Mouse (Mus musculus) midbrain, embryonic 10.5 days (tissue): ENCODE measurements at regions not wholly inside any gene's neighbourhood (a gene's known extent, or its start where the extent isn't known, plus 50 kb on each side); places are given as distances from the start of the nearest gene placed in this dataset.
A peak's percentile ranks its signal among the peaks of the same experiment; 100 is the strongest.

ENCODE experiments used
- DNase-seq: peaks from one replicate; pipeline ENCODE4 v3.0.0-alpha.2; 2017; ENCODE audit warnings: low spot score
- H3K27ac ChIP-seq: fragments of 300-500 bp; sonication (generic); replicated peaks from 2 replicates; pipeline ENCODE4 v1.5.1; 2016; ENCODE audit warnings: mild to moderate bottlenecking
- H3K27me3 ChIP-seq: fragments of 300-500 bp; sonication (generic); 2 replicates; pipeline ENCODE4 v1.6.1; 2016; ENCODE audit warnings: low read depth, mild to moderate bottlenecking; ENCODE audit not compliant: poor library complexity, severe bottlenecking
- H3K36me3 ChIP-seq: fragments of 300-500 bp; sonication (generic); 2 replicates; pipeline ENCODE4 v1.6.1; 2016; ENCODE audit warnings: mild to moderate bottlenecking, moderate library complexity
- H3K4me1 ChIP-seq: fragments of 300-500 bp; sonication (generic); 2 replicates; pipeline ENCODE4 v1.6.1; 2016
- H3K4me3 ChIP-seq: fragments of 300-500 bp; sonication (generic); 2 replicates; pipeline ENCODE4 v1.5.1; 2016; ENCODE audit warnings: mild to moderate bottlenecking, moderate library complexity
- H3K9me3 ChIP-seq: fragments of 300-500 bp; sonication (generic); replicated peaks from 2 replicates; pipeline ENCODE4 v1.6.1; 2016; ENCODE audit warnings: mild to moderate bottlenecking
- WGBS: fragments of 180-500 bp; shearing (Covaris S2); methylation state at CpG from one replicate; pipeline ENCODE4 v1.1.7; 2016; 5-methylcytosine and 5-hydroxymethylcytosine counted together

DNA sequence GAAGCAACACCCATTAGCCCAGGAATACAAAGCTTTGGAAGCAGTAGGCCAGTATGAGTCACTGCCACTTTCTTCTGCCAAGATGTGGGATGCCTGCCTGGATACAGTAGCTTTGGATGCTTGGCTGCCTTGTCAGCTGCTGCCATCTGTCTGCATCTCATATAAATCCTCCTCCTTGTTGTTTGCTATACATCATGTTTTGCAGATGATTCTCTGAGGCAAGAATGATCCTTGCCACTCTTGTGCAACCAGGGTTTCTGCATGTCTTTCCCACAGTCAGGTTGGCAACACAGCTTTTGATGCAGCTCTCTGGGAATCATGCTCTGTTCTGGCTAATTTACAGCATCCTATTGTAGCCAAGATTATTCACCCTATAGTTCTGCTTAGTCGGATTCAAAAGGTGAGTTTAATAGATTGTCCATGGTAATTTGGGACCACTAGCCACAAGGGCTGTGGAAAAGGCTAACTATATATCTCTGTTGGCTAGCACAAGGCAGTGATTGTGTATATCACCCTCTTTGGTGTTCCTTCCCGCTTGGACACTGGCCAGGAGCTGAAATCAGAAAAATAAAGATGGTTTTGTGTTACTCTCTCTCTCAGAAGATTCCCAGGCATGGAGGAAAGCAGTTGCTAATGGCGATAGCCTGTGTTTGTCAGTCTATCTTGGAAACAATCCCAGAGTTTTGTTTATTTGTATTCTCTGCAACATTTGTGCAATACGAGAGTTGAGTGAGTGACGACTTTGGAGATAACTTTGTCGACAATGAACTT lies 1313.5 kb downstream of the Defb40 start:
- 87% methylated on average over 6 of the region's 6 CpGs for WGBS
- peaks cover 11% of the 10 kb centered on the region; the same call in 1 of the 2 replicates for H3K4me1 ChIP-seq
- no peaks in the 10 kb centered on the region for H3K9me3 ChIP-seq
- no peaks in the 10 kb centered on the region; the same call in 1 of the 2 replicates for H3K27me3 ChIP-seq
- DNase-seq = no peak
- no peaks in the 10 kb centered on the region for H3K36me3 ChIP-seq
- no peak overlapping the region for H3K27ac ChIP-seq
- H3K4me3 ChIP-seq = no peak overlapping the region

DNA sequence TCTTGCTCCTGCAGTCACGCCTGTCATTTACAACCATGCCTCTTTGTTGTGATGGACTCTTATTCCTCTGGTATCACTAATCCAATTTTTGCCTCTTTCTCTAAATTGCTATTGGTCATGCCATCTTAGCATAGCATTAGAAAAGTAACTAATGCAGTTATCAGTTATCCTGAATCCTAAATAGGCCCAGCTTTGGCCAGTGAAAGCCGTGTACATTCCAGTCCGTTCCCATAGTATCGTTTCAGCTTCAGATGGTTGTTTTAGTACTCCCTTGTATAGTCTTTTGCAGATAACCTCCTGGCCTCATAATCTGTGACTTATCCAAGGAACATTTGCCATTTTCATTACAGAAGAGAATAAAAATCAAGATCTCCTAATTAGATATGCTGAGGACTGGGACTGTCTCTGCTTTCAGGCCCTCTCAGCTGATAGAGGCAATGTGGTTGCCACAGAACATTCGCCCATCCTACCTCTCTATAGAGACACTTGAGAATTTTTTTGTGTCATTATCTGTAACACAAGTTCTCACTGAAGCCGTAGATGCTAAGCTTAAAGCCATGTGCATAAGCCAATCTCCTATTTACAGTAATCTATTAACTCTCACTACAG lies 1318.2 kb downstream of the Defb40 start:
- H3K4me1 ChIP-seq = peaks cover 11% of the 10 kb centered on the region; the same call in 1 of the 2 replicates
- no peak overlapping the region for H3K27ac ChIP-seq
- H3K9me3 ChIP-seq = no peaks in the 10 kb centered on the region
- H3K4me3 ChIP-seq = no peak overlapping the region
- no peaks in the 10 kb centered on the region for H3K36me3 ChIP-seq
- DNase-seq = peak; percentile 11
- no peaks in the 10 kb centered on the region; the same call in 1 of the 2 replicates for H3K27me3 ChIP-seq
- WGBS = 69% methylated on average over 6 of the region's 6 CpGs

DNA sequence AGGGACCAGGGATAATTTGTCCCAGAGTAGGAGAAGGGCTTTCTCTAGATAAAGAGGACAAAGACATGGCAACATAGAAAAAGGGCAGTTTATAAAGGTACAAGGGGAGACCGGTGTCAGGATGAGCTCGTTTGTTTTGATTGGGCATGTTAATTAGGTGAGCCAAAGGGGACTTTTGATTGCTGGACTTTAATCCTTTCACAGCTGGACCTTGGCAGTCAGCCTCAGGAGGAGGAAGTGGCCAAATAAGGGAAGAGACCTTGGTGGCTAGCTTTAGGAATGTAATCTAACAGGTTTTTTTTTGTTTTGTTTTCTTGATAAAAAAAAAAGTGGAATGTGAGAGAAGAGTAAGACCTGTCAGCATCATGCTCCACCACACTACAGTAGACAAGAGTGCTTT lies 1324.3 kb downstream of the Defb40 start:
- H3K36me3 ChIP-seq = no peaks in the 10 kb centered on the region
- H3K4me3 ChIP-seq = no peak overlapping the region
- no peak for DNase-seq
- H3K9me3 ChIP-seq = no peaks in the 10 kb centered on the region
- H3K4me1 ChIP-seq = peaks cover 9% of the 10 kb centered on the region
- WGBS = 3% methylated on average over 2 of the region's 2 CpGs
- H3K27ac ChIP-seq = no peak overlapping the region
- no peaks in the 10 kb centered on the region; the same call in 1 of the 2 replicates for H3K27me3 ChIP-seq

DNA sequence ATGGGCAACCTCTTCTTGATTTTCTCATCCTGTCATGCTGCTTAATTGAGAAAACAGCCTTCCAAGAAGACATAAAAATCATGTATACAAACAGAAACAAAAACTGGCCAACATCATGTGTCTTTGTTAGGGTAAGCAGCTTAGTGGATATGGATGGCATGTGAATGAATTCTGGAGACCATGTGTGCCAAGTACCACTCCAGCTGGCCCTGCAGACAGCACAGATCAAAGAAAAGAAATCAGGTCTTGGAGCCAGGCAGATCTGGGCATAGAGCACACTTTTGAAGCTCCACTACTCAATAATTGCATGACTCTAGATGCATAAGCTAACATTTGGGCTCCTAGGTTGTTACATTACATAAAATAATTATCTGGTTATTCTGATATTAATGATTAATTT lies 1330.5 kb downstream of the Defb40 start:
- H3K27me3 ChIP-seq = no peaks in the 10 kb centered on the region
- no peaks in the 10 kb centered on the region for H3K9me3 ChIP-seq
- H3K4me1 ChIP-seq = no peaks in the 10 kb centered on the region
- H3K36me3 ChIP-seq = no peaks in the 10 kb centered on the region
- DNase-seq = no peak
- H3K4me3 ChIP-seq = no peak overlapping the region
- H3K27ac ChIP-seq = no peak overlapping the region

DNA sequence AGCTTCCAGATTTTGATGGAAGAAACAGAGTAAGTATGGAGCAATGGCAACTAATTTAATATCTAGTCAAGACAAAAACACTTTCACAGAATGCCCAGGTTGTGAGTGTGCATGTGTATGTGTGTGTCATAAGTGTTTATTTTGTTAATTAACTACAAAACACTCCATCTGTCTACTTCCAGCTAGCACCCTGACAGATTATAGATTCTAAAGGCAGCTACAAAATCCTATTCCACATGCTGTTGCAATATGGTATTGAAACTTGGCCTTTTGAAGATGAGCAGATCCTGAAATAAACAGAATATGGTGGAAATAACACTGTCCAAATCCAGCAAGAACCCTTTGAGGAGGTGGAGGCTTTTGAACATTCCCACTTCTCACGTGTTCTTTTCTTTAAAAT lies 1356.9 kb downstream of the Defb40 start:
- H3K4me1 ChIP-seq = no peaks in the 10 kb centered on the region
- no peaks in the 10 kb centered on the region for H3K9me3 ChIP-seq
- H3K27ac ChIP-seq = no peak overlapping the region
- H3K4me3 ChIP-seq = no peak overlapping the region
- H3K36me3 ChIP-seq = no peaks in the 10 kb centered on the region
- WGBS = 56% methylated on average over 1 of the region's 1 CpGs
- no peaks in the 10 kb centered on the region for H3K27me3 ChIP-seq
- DNase-seq = no peak

DNA sequence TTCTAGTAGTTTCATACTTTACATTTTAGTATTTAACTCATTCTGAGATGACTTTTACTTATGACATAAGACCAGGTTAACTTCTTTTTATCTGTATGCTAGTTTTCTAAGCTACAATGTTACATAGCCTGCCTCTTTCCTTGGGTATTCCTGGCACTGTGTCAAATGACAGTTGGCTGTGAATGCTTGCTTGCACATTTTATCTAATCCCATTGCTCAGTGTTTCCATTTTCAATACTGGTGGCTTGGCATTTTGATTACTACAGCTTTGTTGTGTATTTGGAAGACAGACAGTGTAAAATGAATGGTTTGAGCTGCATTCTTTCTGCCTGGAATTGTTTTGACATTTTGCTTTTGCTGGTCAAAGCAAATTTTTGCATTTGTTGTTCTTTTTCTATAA lies 1359.2 kb downstream of the Defb40 start:
- Histone ChIP-seq H3K4me3 (no peak overlapping the region), H3K9me3 (no peaks in the 10 kb centered on the region), H3K27ac (no peak overlapping the region), H3K4me1 (no peaks in the 10 kb centered on the region), H3K27me3 (no peaks in the 10 kb centered on the region), H3K36me3 (no peaks in the 10 kb centered on the region)
- DNase-seq = no peak

DNA sequence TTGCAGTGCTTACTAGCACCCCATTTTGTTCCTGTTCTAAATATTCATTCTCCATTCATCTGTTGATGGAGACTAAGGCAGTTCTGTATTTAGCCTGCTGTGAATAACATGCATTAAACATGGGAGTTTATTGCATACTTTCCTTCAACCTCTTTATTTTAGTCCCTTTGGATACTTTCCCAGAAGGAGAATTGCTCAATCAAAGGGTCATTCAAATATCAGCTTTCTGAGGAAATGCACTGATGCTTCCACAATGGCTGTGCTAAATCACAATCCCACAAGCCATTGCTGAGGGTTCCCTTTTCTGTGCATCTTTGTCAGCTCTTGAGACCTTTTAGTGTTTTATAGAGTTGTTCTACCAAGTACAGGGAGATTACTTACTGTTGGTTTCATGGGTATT lies 1359.9 kb downstream of the Defb40 start:
- Histone ChIP-seq H3K27me3 (no peaks in the 10 kb centered on the region), H3K4me3 (no peak overlapping the region), H3K36me3 (no peaks in the 10 kb centered on the region), H3K4me1 (no peaks in the 10 kb centered on the region), H3K9me3 (no peaks in the 10 kb centered on the region), H3K27ac (no peak overlapping the region)
- no peak for DNase-seq

DNA sequence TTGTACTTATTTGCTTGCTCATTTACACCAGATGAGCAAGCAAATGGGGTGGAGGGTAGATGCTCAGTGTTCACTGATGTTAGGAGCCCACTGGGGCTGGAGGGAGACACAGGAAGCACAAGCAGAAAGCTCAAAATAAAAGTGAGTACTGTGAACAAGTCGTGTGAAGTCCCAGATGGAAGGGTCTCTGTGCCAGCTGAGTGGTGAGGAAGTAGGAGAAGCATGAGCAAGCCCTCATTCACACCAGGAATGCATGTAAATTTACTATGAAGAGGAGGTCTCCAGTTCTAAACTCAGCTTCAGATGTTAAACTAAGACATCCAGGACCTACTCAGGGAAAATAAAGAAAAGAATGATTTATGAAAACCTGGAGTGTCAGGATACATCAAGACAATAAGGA lies 1375.2 kb downstream of the Defb40 start:
- DNase-seq = no peak
- Histone ChIP-seq H3K27me3 (no peaks in the 10 kb centered on the region), H3K4me3 (no peak overlapping the region), H3K4me1 (no peaks in the 10 kb centered on the region), H3K9me3 (no peaks in the 10 kb centered on the region), H3K36me3 (no peaks in the 10 kb centered on the region), H3K27ac (no peak overlapping the region)
- 54% methylated on average over 1 of the region's 1 CpGs for WGBS

DNA sequence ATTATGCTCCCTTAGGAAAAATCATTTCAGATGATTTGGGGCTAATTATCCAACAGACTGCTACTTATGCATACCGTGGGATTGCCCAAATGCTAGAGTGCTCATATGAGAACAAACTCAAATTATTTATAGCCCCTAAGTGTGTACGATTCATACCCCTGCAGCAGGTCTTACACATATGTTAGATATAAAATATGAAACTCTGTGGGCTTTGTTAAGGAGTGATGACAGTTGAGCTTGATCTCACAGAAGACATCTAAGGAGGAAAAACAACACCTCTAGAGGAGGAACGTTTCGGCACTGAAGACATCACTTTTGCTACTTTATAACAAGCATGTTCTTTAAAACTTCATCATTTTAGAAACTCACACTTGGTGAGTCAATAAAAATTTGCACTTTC lies 1379.3 kb downstream of the Defb40 start:
- no peaks in the 10 kb centered on the region for H3K27me3 ChIP-seq
- no peak overlapping the region for H3K27ac ChIP-seq
- WGBS = 92% methylated on average over 4 of the region's 4 CpGs
- no peaks in the 10 kb centered on the region for H3K36me3 ChIP-seq
- no peak for DNase-seq
- no peak overlapping the region for H3K4me3 ChIP-seq
- H3K9me3 ChIP-seq = no peaks in the 10 kb centered on the region
- no peaks in the 10 kb centered on the region for H3K4me1 ChIP-seq

DNA sequence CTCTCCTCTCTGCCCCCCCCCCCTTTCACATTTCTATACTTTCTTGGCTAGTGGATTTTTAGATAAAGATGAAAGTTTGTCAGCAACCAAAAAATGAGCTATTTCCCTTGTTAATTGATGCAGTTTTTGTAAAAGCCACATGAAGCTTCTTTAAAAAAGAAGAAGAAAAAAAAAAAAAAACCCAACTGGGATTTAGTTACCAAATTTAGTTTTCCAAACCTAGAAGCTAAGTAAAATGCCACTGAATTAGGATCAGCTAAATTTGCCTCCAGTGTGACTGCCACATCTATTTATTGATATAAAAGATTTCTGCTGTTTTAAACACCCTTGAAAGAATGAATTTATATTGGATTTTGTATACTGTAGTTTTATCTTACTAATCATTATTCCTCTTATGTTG lies 1381.5 kb downstream of the Defb40 start:
- Histone ChIP-seq H3K36me3 (no peaks in the 10 kb centered on the region), H3K4me1 (no peaks in the 10 kb centered on the region), H3K4me3 (no peak overlapping the region), H3K27me3 (no peaks in the 10 kb centered on the region), H3K27ac (no peak overlapping the region), H3K9me3 (no peaks in the 10 kb centered on the region)
- DNase-seq = no peak

DNA sequence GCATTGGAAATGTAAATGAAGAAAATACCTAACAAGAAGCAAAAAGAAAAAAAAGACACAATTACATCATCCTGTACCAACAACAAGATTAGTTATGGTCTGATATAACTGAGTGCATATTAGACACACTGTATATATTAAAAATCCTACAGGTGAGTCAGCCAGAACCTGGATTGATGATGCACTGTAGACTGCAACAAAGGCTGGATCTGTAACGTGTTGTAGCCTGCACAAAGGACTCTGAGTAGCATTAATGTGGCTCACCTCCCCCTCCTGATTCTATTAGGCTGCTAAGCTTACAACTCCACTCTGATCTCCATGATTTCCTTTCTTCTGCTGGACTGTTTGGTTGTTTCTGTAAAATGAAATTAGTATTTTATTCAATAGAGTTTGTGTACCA lies 1383.4 kb downstream of the Defb40 start:
- DNase-seq = no peak
- H3K36me3 ChIP-seq = no peaks in the 10 kb centered on the region
- H3K9me3 ChIP-seq = no peaks in the 10 kb centered on the region
- no peak overlapping the region for H3K27ac ChIP-seq
- H3K4me1 ChIP-seq = no peaks in the 10 kb centered on the region
- WGBS = 59% methylated on average over 1 of the region's 1 CpGs
- no peaks in the 10 kb centered on the region for H3K27me3 ChIP-seq
- H3K4me3 ChIP-seq = no peak overlapping the region

DNA sequence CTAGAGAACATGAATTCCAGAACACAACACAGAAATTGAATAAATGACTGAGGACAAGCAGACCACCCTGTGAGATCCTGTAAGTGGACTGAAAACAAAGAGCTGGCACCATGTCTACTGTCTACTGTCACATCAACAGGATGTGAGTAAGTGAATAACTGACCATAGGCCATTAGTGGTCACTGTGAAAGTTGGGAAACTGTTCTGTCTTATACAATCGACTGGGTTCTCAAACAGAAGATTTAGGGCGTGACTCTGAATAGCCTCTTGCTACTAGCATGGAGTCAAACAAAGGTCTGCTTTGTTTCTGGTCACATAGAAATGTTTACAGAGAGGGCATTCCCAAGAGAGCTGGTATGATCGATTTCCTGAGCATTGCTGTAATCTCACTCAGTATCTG lies 1387.9 kb downstream of the Defb40 start:
- H3K27me3 ChIP-seq = no peaks in the 10 kb centered on the region
- no peak for DNase-seq
- no peaks in the 10 kb centered on the region for H3K36me3 ChIP-seq
- H3K4me1 ChIP-seq = no peaks in the 10 kb centered on the region
- H3K27ac ChIP-seq = no peak overlapping the region
- 83% methylated on average over 3 of the region's 3 CpGs for WGBS
- no peaks in the 10 kb centered on the region for H3K9me3 ChIP-seq
- H3K4me3 ChIP-seq = no peak overlapping the region

DNA sequence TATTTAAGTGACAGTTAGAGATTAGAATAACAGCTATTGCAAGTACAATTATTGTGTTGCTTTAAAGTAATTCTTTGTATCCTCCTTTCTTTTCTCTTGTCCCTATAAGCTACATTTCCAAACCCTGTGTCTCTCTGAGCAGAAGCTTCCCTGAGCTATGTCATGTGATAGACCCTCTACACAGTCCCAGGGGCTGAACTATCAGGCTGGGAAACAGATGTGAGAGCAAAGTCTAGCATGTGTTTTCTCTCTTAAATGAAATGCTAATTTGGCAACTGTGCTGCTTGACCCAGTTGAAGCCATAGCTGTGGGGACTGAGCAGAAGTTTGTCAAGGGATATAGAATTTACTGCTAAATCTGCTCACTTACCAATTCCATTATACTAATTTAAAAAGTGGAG lies 1389.9 kb downstream of the Defb40 start:
- Histone ChIP-seq H3K27ac (no peak overlapping the region), H3K9me3 (no peaks in the 10 kb centered on the region)

More for the DNA sequence above, 1389.9 kb downstream of the Defb40 start:
- no peak for DNase-seq
- H3K4me3 ChIP-seq = no peak overlapping the region
- no peaks in the 10 kb centered on the region for H3K4me1 ChIP-seq
- no peaks in the 10 kb centered on the region for H3K27me3 ChIP-seq
- H3K36me3 ChIP-seq = no peaks in the 10 kb centered on the region
